Mouse (Mus musculus): ENCODE measurements around the gene Nars2. TPM values are rescaled to one million over a fixed set of nuclear protein-coding genes. Genes with fewer than 3 reads are reported as not detected.
A peak's percentile ranks its signal among the peaks of the same experiment; 100 is the strongest.

Nars2 gene
- polyA plus RNA-seq (2014; fragmentation: Nextera tagmentation; extraction: Ambion mirVana), result 23.5 and 23.6 TPM in 2 replicates

GRCm38 (mm10) chr7:96951281-96952051 is at the start of gene Nars2:
Nars2 (plus strand) TSS chr7:96951505.
- Histone ChIP-seq H3K4me2 (ENCODE audit: low read length) (peak within 1 kb of the TSS; percentile 64), H3K27me3 (replicated peaks; ENCODE audit: control insufficient read depth, insufficient read depth, low read length) (no peaks in the 10 kb centered on the region), H3K4me3 (ENCODE audit: low read depth, low read length) (peak within 1 kb of the TSS; percentile 79), H3K4me1 (replicated peaks; ENCODE audit: control insufficient read depth, insufficient read depth, low read length) (peaks cover 7% of the 10 kb centered on the region), H3K36me3 (ENCODE audit: control insufficient read depth, insufficient read depth, low read length) (peaks cover 4% of the 10 kb centered on the region; the same call in 1 of the 2 replicates), H3K9me3 (ENCODE audit: control insufficient read depth, low read length) (no peaks in the 10 kb centered on the region), H3K27ac (ENCODE audit: low read depth) (peak within 1 kb of the TSS; percentile 90), H3K9ac (ENCODE audit: low read length) (peak within 1 kb of the TSS; percentile 71)
- ATAC-seq (replicated peaks; ENCODE audit: low FRiP score, low TSS enrichment, low read depth) (peak; percentile 100), DNase-seq (ENCODE audit: low spot score) (peak; percentile 94)
- WGBS, result under 1% methylated on average over 62 of the region's 62 CpGs

DNA sequence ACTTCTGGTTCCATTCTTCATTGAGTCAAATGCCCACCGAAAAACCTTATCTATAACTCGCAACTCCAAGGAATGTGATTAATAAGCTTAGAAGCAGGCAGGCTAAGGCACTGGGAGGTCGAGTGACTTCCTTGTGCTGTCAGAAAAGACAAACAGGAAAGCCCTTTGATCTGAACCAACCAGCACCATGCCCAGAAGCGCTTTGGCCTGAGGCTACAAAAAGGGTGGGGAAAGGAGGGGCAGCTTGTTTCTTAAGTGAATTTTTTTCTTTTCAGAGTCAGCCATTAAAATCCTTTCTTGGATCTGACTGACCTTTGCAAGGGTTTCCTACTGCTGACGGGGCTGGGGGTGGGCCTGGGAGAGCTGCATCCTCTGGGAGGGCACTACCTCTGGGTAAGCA is 49.1 kb upstream of the Nars2 start:
- Histone ChIP-seq H3K27me3 (replicated peaks; ENCODE audit: control insufficient read depth, insufficient read depth, low read length) (no peaks in the 10 kb centered on the region), H3K4me1 (replicated peaks; ENCODE audit: control insufficient read depth, insufficient read depth, low read length) (peaks cover 13% of the 10 kb centered on the region; the same call in 1 of the 2 replicates), H3K9me3 (ENCODE audit: control insufficient read depth, low read length) (no peaks in the 10 kb centered on the region), H3K4me3 (ENCODE audit: low read depth, low read length) (no peak overlapping the region), H3K36me3 (ENCODE audit: control insufficient read depth, insufficient read depth, low read length) (peaks cover 9% of the 10 kb centered on the region; the same call in 1 of the 2 replicates), H3K9ac (ENCODE audit: low read length) (no peak overlapping the region), H3K27ac (ENCODE audit: low read depth) (no peak overlapping the region), H3K4me2 (ENCODE audit: low read length) (no peak overlapping the region)
- WGBS, result 38% methylated on average over 5 of the region's 5 CpGs
- ATAC-seq (replicated peaks; ENCODE audit: low FRiP score, low TSS enrichment, low read depth) (no peak), DNase-seq (ENCODE audit: low spot score) (no peak)

- ATAC-seq (replicated peaks; ENCODE audit: low FRiP score, low TSS enrichment, low read depth), result no peak
- Histone ChIP-seq H3K27ac (ENCODE audit: low read depth) (no peak overlapping the region), H3K4me1 (replicated peaks; ENCODE audit: control insufficient read depth, insufficient read depth, low read length) (peaks cover 13% of the 10 kb centered on the region; the same call in 1 of the 2 replicates), H3K9me3 (ENCODE audit: control insufficient read depth, low read length) (no peaks in the 10 kb centered on the region), H3K36me3 (ENCODE audit: control insufficient read depth, insufficient read depth, low read length) (peaks cover 9% of the 10 kb centered on the region; the same call in 1 of the 2 replicates), H3K4me3 (ENCODE audit: low read depth, low read length) (no peak overlapping the region), H3K4me2 (ENCODE audit: low read length) (no peak overlapping the region), H3K9ac (ENCODE audit: low read length) (no peak overlapping the region), H3K27me3 (replicated peaks; ENCODE audit: control insufficient read depth, insufficient read depth, low read length) (no peaks in the 10 kb centered on the region)
- no peak for DNase-seq (ENCODE audit: low spot score)
- 77% methylated on average over 17 of the region's 17 CpGs for WGBS
Observed at GRCm38 (mm10) chr7:96903088-96903985, 48.0 kb upstream of the Nars2 start.

- Histone ChIP-seq H3K4me2 (ENCODE audit: low read length) (no peak overlapping the region), H3K27ac (ENCODE audit: low read depth) (no peak overlapping the region), H3K4me3 (ENCODE audit: low read depth, low read length) (no peak overlapping the region), H3K9ac (ENCODE audit: low read length) (no peak overlapping the region), H3K36me3 (ENCODE audit: control insufficient read depth, insufficient read depth, low read length) (peaks cover 9% of the 10 kb centered on the region; the same call in 1 of the 2 replicates), H3K9me3 (ENCODE audit: control insufficient read depth, low read length) (no peaks in the 10 kb centered on the region), H3K4me1 (replicated peaks; ENCODE audit: control insufficient read depth, insufficient read depth, low read length) (0 out of 2 replicates have a peak, but pooled peaks cover 4% of the 10 kb centered on the region), H3K27me3 (replicated peaks; ENCODE audit: control insufficient read depth, insufficient read depth, low read length) (no peaks in the 10 kb centered on the region)
- ATAC-seq (replicated peaks; ENCODE audit: low FRiP score, low TSS enrichment, low read depth) (no peak), DNase-seq (ENCODE audit: low spot score) (no peak)
- 53% methylated on average over 3 of the region's 3 CpGs for WGBS
Observed at GRCm38 (mm10) chr7:96904442-96904841, 46.9 kb upstream of the Nars2 start.

- H3K4me1 ChIP-seq (replicated peaks; ENCODE audit: control insufficient read depth, insufficient read depth, low read length), result 0 out of 2 replicates have a peak, but pooled peaks cover 4% of the 10 kb centered on the region
- no peaks in the 10 kb centered on the region for H3K9me3 ChIP-seq (ENCODE audit: control insufficient read depth, low read length)
- no peaks in the 10 kb centered on the region for H3K27me3 ChIP-seq (replicated peaks; ENCODE audit: control insufficient read depth, insufficient read depth, low read length)
- 91% methylated on average over 1 of the region's 1 CpGs for WGBS
- no peak overlapping the region for H3K4me2 ChIP-seq (ENCODE audit: low read length)
- peaks cover 9% of the 10 kb centered on the region; the same call in 1 of the 2 replicates for H3K36me3 ChIP-seq (ENCODE audit: control insufficient read depth, insufficient read depth, low read length)
- H3K9ac ChIP-seq (ENCODE audit: low read length), result no peak overlapping the region
- DNase-seq (ENCODE audit: low spot score), result no peak
- H3K4me3 ChIP-seq (ENCODE audit: low read depth, low read length), result no peak overlapping the region
- no peak for ATAC-seq (replicated peaks; ENCODE audit: low FRiP score, low TSS enrichment, low read depth)
- H3K27ac ChIP-seq (ENCODE audit: low read depth), result no peak overlapping the region
Observed at GRCm38 (mm10) chr7:96904936-96905335, 46.4 kb upstream of the Nars2 start.

DNA sequence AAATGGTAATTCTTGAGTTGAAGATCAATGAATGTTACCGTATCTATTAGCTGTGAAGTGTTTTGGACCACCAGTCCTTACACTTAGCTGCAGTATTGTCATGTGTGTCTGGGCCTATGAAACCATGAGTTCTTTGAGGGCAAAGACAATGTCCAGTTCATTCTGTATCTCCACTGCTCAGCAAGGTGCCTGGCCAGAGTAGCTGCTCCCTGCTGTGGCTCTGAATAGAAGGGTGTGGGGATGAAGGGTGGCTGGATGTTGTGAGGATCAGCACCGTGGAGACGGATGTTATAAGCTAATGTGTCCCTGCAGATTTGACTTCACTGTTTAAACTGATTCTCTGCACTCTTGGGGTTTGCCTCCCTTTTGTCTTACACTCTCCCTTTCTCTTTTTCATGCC is 45.9 kb upstream of the Nars2 start:
- H3K4me1 ChIP-seq (replicated peaks; ENCODE audit: control insufficient read depth, insufficient read depth, low read length), result 0 out of 2 replicates have a peak, but pooled peaks cover 4% of the 10 kb centered on the region
- no peak overlapping the region for H3K9ac ChIP-seq (ENCODE audit: low read length)
- 87% methylated on average over 3 of the region's 3 CpGs for WGBS
- ATAC-seq (replicated peaks; ENCODE audit: low FRiP score, low TSS enrichment, low read depth) (no peak), DNase-seq (ENCODE audit: low spot score) (no peak)
- H3K4me3 ChIP-seq (ENCODE audit: low read depth, low read length), result no peak overlapping the region
- H3K4me2 ChIP-seq (ENCODE audit: low read length), result no peak overlapping the region
- no peaks in the 10 kb centered on the region for H3K9me3 ChIP-seq (ENCODE audit: control insufficient read depth, low read length)
- H3K36me3 ChIP-seq (ENCODE audit: control insufficient read depth, insufficient read depth, low read length), result peaks cover 9% of the 10 kb centered on the region; the same call in 1 of the 2 replicates
- H3K27me3 ChIP-seq (replicated peaks; ENCODE audit: control insufficient read depth, insufficient read depth, low read length), result no peaks in the 10 kb centered on the region
- H3K27ac ChIP-seq (ENCODE audit: low read depth), result no peak overlapping the region

DNA sequence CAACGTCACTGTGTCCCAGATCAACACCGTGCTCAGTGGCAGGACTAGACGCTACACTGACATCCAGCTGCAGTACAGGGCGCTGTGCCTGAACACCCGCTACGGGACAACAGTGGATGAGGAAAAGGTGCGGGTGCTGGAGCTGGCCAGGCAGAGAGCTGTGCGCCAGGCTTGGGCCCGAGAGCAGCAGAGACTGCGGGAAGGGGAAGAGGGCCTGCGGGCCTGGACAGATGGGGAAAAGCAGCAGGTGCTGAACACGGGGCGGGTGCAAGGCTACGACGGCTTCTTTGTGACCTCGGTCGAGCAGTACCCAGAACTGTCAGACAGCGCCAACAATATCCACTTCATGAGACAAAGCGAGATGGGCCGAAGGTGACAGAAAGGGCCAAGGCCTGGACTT is 45.1 kb upstream of the Nars2 start:
- 0 out of 2 replicates have a peak, but pooled peaks cover 4% of the 10 kb centered on the region for H3K4me1 ChIP-seq (replicated peaks; ENCODE audit: control insufficient read depth, insufficient read depth, low read length)
- WGBS, result 91% methylated on average over 20 of the region's 20 CpGs
- H3K27me3 ChIP-seq (replicated peaks; ENCODE audit: control insufficient read depth, insufficient read depth, low read length), result no peaks in the 10 kb centered on the region
- no peaks in the 10 kb centered on the region for H3K9me3 ChIP-seq (ENCODE audit: control insufficient read depth, low read length)
- no peak overlapping the region for H3K4me3 ChIP-seq (ENCODE audit: low read depth, low read length)
- DNase-seq (ENCODE audit: low spot score) (no peak), ATAC-seq (replicated peaks; ENCODE audit: low FRiP score, low TSS enrichment, low read depth) (no peak)
- H3K9ac ChIP-seq (ENCODE audit: low read length), result no peak overlapping the region
- no peak overlapping the region for H3K27ac ChIP-seq (ENCODE audit: low read depth)
- H3K36me3 ChIP-seq (ENCODE audit: control insufficient read depth, insufficient read depth, low read length), result peaks cover 9% of the 10 kb centered on the region; the same call in 1 of the 2 replicates
- H3K4me2 ChIP-seq (ENCODE audit: low read length), result no peak overlapping the region

GRCm38 (mm10) chr7:96907971-96908680 is 43.2 kb upstream of the Nars2 start:
- H3K4me1 ChIP-seq (replicated peaks; ENCODE audit: control insufficient read depth, insufficient read depth, low read length), result no peaks in the 10 kb centered on the region
- no peak overlapping the region for H3K9ac ChIP-seq (ENCODE audit: low read length)
- H3K9me3 ChIP-seq (ENCODE audit: control insufficient read depth, low read length), result no peaks in the 10 kb centered on the region
- H3K27me3 ChIP-seq (replicated peaks; ENCODE audit: control insufficient read depth, insufficient read depth, low read length), result no peaks in the 10 kb centered on the region
- no peak overlapping the region for H3K4me3 ChIP-seq (ENCODE audit: low read depth, low read length)
- no peak for DNase-seq (ENCODE audit: low spot score)
- no peak overlapping the region for H3K27ac ChIP-seq (ENCODE audit: low read depth)
- peaks cover 7% of the 10 kb centered on the region; the same call in 1 of the 2 replicates for H3K36me3 ChIP-seq (ENCODE audit: control insufficient read depth, insufficient read depth, low read length)
- WGBS, result 86% methylated on average over 16 of the region's 16 CpGs
- no peak overlapping the region for H3K4me2 ChIP-seq (ENCODE audit: low read length)
- ATAC-seq (replicated peaks; ENCODE audit: low FRiP score, low TSS enrichment, low read depth), result no peak
